Mouse (Mus musculus): ENCODE measurements around the gene Ube2v1. TPM values are rescaled to one million over a fixed set of nuclear protein-coding genes. Genes with fewer than 3 reads are reported as not detected.

The Ube2v1 gene
- polyA plus RNA-seq, 1 experiment from 2014 or later: 284 TPM

DNA sequence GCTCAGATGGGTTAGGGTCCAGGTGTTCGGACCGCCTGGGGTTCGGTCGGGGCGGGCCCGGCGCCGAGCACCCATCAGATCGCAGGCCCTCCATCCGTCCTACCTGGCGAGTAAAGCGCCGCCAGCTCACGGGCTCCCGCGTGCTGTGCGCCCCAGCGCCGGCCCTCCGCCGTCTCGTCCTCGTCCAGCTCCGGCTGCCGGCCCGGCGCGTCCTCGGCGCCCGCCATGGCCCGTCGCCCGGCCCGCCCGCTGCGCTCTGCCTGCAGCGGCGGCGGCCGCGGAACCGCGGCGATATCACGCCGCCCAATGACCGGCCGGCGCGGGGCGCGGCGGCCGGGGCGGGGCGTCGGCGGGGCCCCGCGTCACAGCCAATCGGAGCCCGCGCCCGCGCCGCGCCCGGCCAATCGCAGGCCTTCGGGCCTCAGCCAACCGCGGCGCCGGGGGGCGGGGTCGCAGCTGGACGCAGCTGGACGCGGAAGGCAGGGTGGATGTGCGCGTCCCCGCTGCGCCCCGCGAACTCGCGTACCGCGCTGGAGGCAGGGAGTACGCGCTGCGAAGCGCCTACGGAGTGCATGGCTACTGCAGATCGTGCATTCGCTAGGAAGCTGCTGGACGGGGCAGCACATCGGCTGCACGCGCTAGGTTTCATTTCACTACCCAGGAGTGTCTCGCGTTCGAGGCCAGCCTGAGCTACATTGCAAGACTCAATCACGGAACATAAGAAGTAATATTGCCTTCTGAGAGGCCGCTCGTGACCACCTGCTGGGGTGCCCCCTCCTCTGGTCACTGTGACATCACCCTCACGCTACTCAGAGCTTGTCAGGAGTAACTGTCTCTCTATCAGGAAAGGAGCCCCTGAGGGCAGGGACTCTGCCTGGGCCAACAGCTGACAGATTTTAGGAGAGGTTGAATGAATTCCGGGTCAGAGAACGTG, 29.6 kb upstream of the Ube2v1 start, which contains the start of gene Gm20431:
Gm20431 (minus strand) TSS at position 227 of the 934 bp plus-strand sequence.
- peaks cover 34% of the 10 kb centered on the region for H3K4me1 ChIP-seq
- H3K4me2 ChIP-seq (replicated peaks): peak within 1 kb of the TSS; percentile 97
- peaks cover 9% of the 10 kb centered on the region for H3K36me3 ChIP-seq
- H3K9me3 ChIP-seq: no peaks in the 10 kb centered on the region
- H3K27ac ChIP-seq: peak within 1 kb of the TSS; percentile 55; the same call in 1 of the 2 replicates
- H3K9ac ChIP-seq: peak within 1 kb of the TSS; percentile 92
- H3K27me3 ChIP-seq: peaks cover 5% of the 10 kb centered on the region; the same call in 1 of the 2 replicates
- H3K4me3 ChIP-seq: peak within 1 kb of the TSS; percentile 89
- ATAC-seq (ENCODE audit: low FRiP score, low read depth): peak; percentile 94
- WGBS: under 1% methylated on average over 92 of the region's 110 CpGs

DNA sequence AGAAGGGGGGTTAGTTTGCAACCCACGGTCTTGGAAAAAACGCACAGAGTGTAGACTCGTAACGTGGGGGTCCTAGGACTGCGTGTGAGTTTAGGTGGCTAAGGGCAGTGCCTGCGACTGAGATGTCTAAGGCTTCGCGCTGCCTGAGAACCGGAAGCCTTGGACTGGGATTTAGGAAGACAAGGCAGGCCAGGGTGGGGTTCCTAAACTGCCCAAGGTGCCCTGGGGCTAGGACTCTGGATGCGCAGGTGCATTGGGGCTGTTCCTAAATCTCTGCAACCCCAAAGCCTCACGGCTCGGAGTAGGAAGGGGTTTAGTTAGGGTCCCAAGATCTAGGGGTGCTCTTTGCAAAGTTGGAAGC, 28.7 kb upstream of the Ube2v1 start:
- Histone ChIP-seq H3K4me3 (peak overlapping the region; percentile 89), H3K4me2 (replicated peaks) (peak overlapping the region; percentile 97), H3K27ac (peak overlapping the region; percentile 52; the same call in 1 of the 2 replicates), H3K9ac (peak overlapping the region; percentile 92), H3K9me3 (no peaks in the 10 kb centered on the region), H3K27me3 (peaks cover 5% of the 10 kb centered on the region; the same call in 1 of the 2 replicates), H3K4me1 (peaks cover 37% of the 10 kb centered on the region), H3K36me3 (peaks cover 9% of the 10 kb centered on the region)
- ATAC-seq (ENCODE audit: low FRiP score, low read depth): no peak
- WGBS: under 1% methylated on average over 12 of the region's 12 CpGs

DNA sequence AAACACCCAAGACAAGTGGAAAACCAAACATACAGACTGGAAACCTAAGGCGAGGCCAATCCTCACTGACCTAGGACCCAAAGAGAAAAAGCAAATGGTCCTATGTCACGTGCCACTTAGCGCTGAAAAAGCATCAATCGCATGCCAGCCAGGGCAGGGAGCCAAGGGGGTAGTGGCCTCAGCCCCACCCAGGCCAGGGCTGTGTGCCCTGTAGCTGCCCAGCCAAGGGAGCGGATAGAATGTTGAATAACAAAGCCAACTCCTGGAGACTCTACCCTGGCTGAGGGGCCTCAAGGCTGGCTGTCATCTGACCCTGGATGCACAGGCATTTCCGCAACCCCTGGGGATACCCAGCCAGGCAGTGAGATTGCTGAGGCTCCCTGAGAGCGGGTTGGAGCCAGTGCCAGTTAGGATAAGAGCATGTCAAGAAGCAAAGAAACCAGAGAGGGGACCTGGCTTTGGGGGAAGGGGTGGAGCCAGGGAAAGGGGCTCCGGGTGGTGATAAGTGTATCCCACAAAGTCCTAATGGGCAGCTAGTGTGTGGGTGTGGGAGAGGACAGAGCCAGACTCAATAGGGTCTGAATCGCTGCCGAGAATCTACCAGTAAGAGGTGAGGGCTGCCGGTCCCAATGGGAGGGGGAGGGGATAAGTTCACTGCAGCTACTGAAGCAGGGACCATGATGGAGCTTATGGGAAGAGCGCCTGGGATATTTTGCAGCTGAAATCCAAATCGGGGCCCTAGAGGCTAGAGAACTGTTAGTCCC, 28.1 kb upstream of the Ube2v1 start:
- no peak for ATAC-seq (ENCODE audit: low FRiP score, low read depth)
- H3K9me3 ChIP-seq: no peaks in the 10 kb centered on the region
- peak overlapping the region; percentile 52; the same call in 1 of the 2 replicates for H3K27ac ChIP-seq
- H3K9ac ChIP-seq: peak overlapping the region; percentile 92
- H3K4me3 ChIP-seq: peak overlapping the region; percentile 89
- peaks cover 5% of the 10 kb centered on the region; the same call in 1 of the 2 replicates for H3K27me3 ChIP-seq
- H3K4me1 ChIP-seq: peaks cover 37% of the 10 kb centered on the region
- WGBS: 25% methylated on average over 13 of the region's 13 CpGs
- H3K4me2 ChIP-seq (replicated peaks): peak overlapping the region; percentile 97
- H3K36me3 ChIP-seq: peaks cover 12% of the 10 kb centered on the region

DNA sequence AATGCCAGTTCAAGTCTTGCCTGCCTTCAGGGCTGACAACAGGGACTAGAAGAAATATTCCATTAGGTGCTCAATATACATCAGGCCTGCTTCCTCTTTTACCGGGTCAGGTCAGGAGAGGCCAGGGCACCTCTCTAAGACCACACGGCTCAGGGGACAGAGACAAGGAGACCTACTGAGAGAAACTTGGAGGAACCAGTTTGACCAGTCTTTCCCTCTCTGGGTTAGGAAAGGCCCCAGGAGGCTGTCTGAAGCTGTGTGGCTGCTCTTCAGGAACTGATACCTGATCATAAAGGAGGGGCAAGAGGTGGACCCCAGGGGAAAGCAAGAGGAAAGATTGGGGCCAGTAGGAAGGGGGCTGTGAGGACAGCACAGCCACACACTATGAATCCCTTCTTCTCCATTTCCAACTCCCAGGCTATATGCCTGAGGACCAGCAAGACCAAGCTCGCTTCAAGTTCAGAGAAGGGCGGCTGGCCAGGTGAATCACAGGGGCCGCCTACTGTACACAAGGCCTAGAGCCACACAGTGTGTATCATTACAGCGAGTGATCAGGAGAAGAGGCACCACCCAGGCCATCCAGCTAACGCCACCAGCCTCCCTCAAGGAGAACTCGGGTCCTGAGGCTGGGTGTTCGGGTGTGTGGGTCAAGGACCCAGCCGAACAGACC, 27.4 kb upstream of the Ube2v1 start:
- peak overlapping the region; percentile 92 for H3K9ac ChIP-seq
- 73% methylated on average over 10 of the region's 10 CpGs for WGBS
- ATAC-seq (ENCODE audit: low FRiP score, low read depth): no peak

DNA sequence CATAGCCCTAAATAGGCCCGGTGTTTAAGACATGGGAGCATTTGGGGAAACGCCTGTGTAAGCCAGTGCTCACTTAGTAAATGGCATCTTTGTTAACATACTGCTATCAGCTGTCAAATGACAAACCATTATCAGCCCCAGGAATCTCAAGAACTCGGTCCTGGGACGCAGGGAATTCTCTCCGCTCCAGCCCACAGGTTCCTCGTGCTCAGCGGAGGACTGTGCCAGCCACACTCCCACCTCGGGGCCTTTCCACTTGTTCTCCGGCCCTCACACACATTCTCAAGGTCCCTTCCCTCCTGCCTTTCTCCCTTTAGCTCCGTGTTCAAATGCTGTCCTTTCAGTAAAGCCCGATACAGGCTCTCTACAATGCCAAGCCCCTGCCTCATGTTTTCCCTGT, 26.8 kb upstream of the Ube2v1 start:
- ATAC-seq (ENCODE audit: low FRiP score, low read depth): no peak
- H3K4me1 ChIP-seq: peaks cover 37% of the 10 kb centered on the region
- H3K4me3 ChIP-seq: no peak overlapping the region
- no peak overlapping the region for H3K27ac ChIP-seq
- peak overlapping the region; percentile 97 for H3K4me2 ChIP-seq (replicated peaks)
- peaks cover 5% of the 10 kb centered on the region; the same call in 1 of the 2 replicates for H3K27me3 ChIP-seq
- peak overlapping the region; percentile 92; the same call in 1 of the 2 replicates for H3K9ac ChIP-seq
- WGBS: 80% methylated on average over 11 of the region's 11 CpGs
- H3K36me3 ChIP-seq: peaks cover 25% of the 10 kb centered on the region
- no peaks in the 10 kb centered on the region for H3K9me3 ChIP-seq

More for the DNA sequence above, 27.4 kb upstream of the Ube2v1 start:
- Histone ChIP-seq H3K4me1 (peaks cover 37% of the 10 kb centered on the region), H3K4me2 (replicated peaks) (peak overlapping the region; percentile 97), H3K9me3 (no peaks in the 10 kb centered on the region), H3K36me3 (peaks cover 19% of the 10 kb centered on the region), H3K27me3 (peaks cover 5% of the 10 kb centered on the region; the same call in 1 of the 2 replicates), H3K4me3 (peak overlapping the region; percentile 89), H3K27ac (no peak overlapping the region)

DNA sequence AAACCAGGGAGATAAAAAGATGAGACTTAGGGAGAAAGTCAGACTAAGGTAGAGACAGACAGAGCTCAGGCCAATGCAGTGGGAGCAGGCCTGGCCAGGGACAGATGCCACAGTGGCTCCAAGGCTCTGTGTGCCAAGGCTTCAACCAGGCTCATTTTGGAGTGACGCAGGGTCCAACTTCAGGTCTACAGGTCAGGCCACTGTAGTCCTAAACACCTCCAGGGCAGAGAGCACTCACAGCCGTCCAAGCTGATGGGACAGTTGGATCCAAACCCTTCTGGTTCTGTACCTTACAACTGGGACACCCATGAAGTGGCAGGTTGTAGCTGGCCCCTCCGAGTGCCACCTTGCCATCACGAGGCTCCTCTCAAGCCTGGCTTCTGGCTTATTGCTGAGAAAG, 26.1 kb upstream of the Ube2v1 start:
- Histone ChIP-seq H3K4me1 (peaks cover 37% of the 10 kb centered on the region), H3K9me3 (no peaks in the 10 kb centered on the region), H3K4me2 (replicated peaks) (no peak overlapping the region), H3K4me3 (no peak overlapping the region), H3K36me3 (peaks cover 32% of the 10 kb centered on the region), H3K27me3 (0 out of 2 replicates have a peak, but pooled peaks cover 5% of the 10 kb centered on the region), H3K27ac (no peak overlapping the region), H3K9ac (peak overlapping the region; percentile 92; the same call in 1 of the 2 replicates)
- ATAC-seq (ENCODE audit: low FRiP score, low read depth): no peak
- 85% methylated on average over 4 of the region's 4 CpGs for WGBS

DNA sequence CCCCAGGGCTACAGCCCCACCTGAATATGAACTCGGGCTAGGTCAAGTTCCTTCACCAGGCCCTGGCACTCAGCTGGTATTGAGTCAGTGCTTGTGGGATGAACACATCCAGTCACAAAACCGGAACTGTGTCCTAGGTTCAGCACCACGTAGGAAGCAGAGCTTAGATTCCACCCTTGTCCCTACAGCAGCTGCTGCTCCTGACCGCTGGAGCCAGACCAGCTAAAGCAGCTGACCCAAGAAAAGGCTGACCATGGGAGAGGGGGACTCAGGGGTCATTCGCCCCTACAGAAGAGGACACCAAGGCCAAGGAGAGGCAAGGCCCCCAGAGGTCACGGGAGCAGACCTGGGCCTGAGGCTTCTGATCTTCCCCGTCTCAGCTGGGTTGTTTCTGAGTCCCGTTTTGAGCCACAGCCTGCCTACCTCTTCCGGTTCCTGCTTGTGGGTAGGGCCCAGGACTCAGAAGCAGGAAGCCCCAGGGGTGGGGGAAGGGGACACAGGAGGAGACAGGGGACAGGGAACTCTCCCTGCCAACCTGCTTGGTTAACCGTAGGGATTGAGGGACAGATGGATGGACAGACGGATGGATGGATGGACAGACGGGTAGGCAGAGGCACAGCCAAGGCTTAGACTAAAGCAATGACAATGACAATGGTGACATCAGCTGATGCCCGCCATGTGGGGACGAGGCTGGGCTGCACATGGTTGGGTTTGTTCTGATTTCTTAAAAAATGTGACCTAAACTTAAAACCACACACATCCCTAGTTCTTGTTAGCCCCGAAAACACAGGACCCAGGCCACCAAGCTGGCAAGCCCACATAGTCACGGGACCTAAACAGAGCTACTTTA, 25.0 kb upstream of the Ube2v1 start:
- ATAC-seq (ENCODE audit: low FRiP score, low read depth): no peak
- Histone ChIP-seq H3K4me1 (peaks cover 30% of the 10 kb centered on the region), H3K9ac (no peak overlapping the region), H3K27me3 (no peaks in the 10 kb centered on the region), H3K4me3 (no peak overlapping the region), H3K9me3 (no peaks in the 10 kb centered on the region), H3K4me2 (replicated peaks) (no peak overlapping the region), H3K36me3 (peaks cover 43% of the 10 kb centered on the region), H3K27ac (no peak overlapping the region)
- 85% methylated on average over 16 of the region's 16 CpGs for WGBS

DNA sequence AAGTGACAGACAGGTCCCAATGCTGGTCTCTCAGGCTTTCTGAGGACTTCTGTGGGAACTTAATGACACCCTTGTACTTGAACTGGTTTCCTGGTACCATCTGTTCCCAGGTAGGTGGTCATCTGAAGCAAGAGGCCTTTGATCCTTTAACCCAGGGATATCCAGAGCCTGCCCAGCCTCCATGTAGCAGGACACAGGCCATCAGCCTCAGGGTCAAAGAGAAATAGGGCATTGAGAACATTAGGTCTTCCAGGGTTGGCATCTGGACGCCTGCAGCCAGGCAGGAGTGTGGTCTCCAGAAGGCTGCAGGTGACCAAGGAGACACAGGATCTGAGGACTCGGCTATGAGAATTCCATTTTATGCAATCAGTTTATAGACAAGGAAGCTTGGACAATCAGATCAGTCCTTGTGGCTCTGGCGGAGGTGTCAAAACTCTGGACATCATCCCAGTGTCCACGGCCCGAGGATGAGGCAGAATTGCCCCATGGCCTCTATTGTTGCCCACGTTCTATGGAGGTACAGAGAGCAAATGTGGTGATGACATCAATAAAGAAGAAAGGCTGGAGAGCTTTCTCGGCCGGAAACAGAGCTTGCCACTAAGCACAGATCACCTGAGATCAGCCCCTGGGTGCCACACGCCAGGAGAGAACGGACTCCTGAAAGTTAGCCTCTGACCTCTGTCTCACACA, 23.2 kb upstream of the Ube2v1 start:
- Histone ChIP-seq H3K9ac (no peak overlapping the region), H3K27ac (no peak overlapping the region), H3K36me3 (peaks cover 59% of the 10 kb centered on the region), H3K4me2 (replicated peaks) (no peak overlapping the region), H3K4me3 (no peak overlapping the region), H3K4me1 (peaks cover 21% of the 10 kb centered on the region), H3K9me3 (no peaks in the 10 kb centered on the region), H3K27me3 (no peaks in the 10 kb centered on the region)
- WGBS: 79% methylated on average over 10 of the region's 10 CpGs
- no peak for ATAC-seq (ENCODE audit: low FRiP score, low read depth)

DNA sequence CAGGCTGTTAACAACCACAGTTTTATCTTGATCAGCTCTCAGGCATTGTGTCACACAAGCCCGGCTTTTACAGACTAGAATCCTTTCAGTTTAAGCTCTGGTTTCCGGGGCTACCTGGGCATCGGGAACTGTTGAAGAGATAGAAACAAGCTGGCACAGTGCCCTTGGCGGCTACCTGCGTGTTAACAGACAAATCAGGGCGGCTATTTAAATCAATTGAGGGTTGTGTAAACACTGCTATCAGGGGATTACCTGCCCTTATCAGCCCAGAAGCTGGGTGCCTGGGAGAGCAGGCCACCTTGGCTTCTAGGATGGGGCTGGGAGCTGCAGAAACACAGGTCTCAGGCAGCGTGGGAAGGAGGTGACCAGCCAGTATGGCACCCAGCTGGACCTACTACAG, 20.8 kb upstream of the Ube2v1 start:
- H3K9me3 ChIP-seq: no peaks in the 10 kb centered on the region
- WGBS: 83% methylated on average over 7 of the region's 7 CpGs
- H3K36me3 ChIP-seq: peaks cover 72% of the 10 kb centered on the region
- peaks cover 4% of the 10 kb centered on the region; the same call in 1 of the 2 replicates for H3K4me1 ChIP-seq
- ATAC-seq (ENCODE audit: low FRiP score, low read depth): no peak
- no peaks in the 10 kb centered on the region for H3K27me3 ChIP-seq
- no peak overlapping the region for H3K27ac ChIP-seq
- no peak overlapping the region for H3K9ac ChIP-seq
- H3K4me3 ChIP-seq: no peak overlapping the region
- no peak overlapping the region for H3K4me2 ChIP-seq (replicated peaks)

DNA sequence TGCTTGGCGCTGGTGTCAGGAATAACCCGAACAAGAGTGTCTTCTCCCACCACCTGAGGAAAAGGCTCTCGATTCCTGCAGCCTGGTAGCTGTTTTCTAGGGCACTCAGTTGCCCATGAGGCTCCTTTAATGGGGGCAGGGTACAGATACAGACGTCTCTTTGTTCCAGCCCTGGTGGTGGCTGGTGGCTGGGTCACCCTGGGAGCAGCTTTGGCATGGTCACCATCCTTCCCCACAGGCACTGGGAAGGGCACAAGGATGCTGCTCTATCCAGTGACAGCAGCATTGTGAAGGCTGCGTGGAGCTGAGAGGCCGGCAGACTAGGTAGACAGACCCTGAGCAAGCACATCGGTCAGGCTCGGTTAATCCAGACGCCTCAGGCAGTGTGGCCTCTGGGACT, 19.7 kb upstream of the Ube2v1 start:
- peaks cover 4% of the 10 kb centered on the region; the same call in 1 of the 2 replicates for H3K4me1 ChIP-seq
- H3K4me3 ChIP-seq: no peak overlapping the region
- no peak overlapping the region for H3K9ac ChIP-seq
- ATAC-seq (ENCODE audit: low FRiP score, low read depth): no peak
- H3K4me2 ChIP-seq (replicated peaks): no peak overlapping the region
- H3K27me3 ChIP-seq: no peaks in the 10 kb centered on the region
- 93% methylated on average over 9 of the region's 9 CpGs for WGBS
- H3K36me3 ChIP-seq: peaks cover 74% of the 10 kb centered on the region
- no peaks in the 10 kb centered on the region for H3K9me3 ChIP-seq
- no peak overlapping the region for H3K27ac ChIP-seq

Measured in limb, embryonic 13.5 days (tissue).